Mouse (Mus musculus) liver, embryonic 14.5 days (tissue): ENCODE measurements around the gene Prkaca.

Experiments used
- CTCF ChIP-seq: IDR thresholded peaks from 2 replicates; pipeline ENCODE4 v1.5.1; 2016; ENCODE audit warnings: antibody characterized with exemption, low read depth, control low read depth
- EP300 ChIP-seq: IDR thresholded peaks from 2 replicates; pipeline ENCODE4 v1.6.1; 2016; ENCODE audit warnings: antibody characterized with exemption, low read depth

DNA sequence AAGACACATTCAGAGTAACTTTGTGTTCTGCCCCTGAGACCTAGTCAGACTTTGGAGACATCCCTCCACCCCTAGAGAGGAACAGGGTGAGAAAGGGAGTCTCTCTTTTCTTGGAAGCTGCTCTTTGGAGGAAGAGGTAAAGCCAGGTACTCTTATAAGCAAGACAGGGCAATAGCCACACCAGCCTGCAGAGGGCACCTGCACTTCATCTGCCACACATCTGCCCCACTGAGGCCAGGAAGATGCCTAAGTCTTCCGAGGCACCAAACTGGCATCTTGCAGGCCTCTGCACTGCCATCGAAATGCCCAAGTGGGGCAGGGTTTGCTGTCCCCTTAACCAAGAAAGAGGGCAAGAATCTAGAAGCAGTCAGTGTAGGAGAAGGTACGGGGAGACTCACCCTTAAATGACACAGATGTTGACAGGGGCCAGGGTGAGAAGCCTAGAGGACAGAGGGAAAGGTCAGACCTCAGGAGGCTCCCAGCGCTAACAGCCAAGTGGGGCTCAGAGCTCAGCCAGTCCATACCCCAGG is 3.4 kb downstream of the Prkaca start:
- TF ChIP-seq EP300 (no peak), CTCF (peak; percentile 82)
